Mouse (Mus musculus) kidney, adult 11 months (tissue): ENCODE results near the gene Myh7b.
A peak's percentile ranks its signal among the peaks of the same experiment; 100 is the strongest.

ENCODE experiments used
- DNase-seq: peaks from one replicate; pipeline ENCODE4 v3.0.0; 2022

The Myh7b gene

GRCm38 (mm10) chr2:155635961-155636360 is 24.9 kb downstream of the Myh7b start:
- no peak for DNase-seq

GRCm38 (mm10) chr2:155636881-155637280 is 25.9 kb downstream of the Myh7b start:
- no peak for DNase-seq

GRCm38 (mm10) chr2:155637411-155637810 is 26.4 kb downstream of the Myh7b start:
- DNase-seq = no peak

- no peak for DNase-seq
These were observed 29.6 kb downstream of the Myh7b start for GRCm38 (mm10) chr2:155640656-155641055.

GRCm38 (mm10) chr2:155641540-155642472 is 30.8 kb downstream of the Myh7b start:
- peak; percentile 79 for DNase-seq

- DNase-seq = no peak
These were observed 34.7 kb downstream of the Myh7b start for GRCm38 (mm10) chr2:155645746-155646145.

- no peak for DNase-seq
These were observed 41.6 kb downstream of the Myh7b start for GRCm38 (mm10) chr2:155652618-155653017.

- no peak for DNase-seq
These were observed 44.9 kb downstream of the Myh7b start for GRCm38 (mm10) chr2:155655759-155656372.

- no peak for DNase-seq
These were observed 51.4 kb downstream of the Myh7b start for GRCm38 (mm10) chr2:155662390-155662789.

GRCm38 (mm10) chr2:155663097-155663496 is 52.1 kb downstream of the Myh7b start:
- DNase-seq = peak; percentile 20

GRCm38 (mm10) chr2:155663910-155664460 is 53.0 kb downstream of the Myh7b start:
- no peak for DNase-seq

- DNase-seq = no peak
These were observed 56.9 kb downstream of the Myh7b start for GRCm38 (mm10) chr2:155667881-155668280.

GRCm38 (mm10) chr2:155668461-155668860 is 57.4 kb downstream of the Myh7b start:
- peak; percentile 12 for DNase-seq

- no peak for DNase-seq
These were observed 60.2 kb downstream of the Myh7b start for GRCm38 (mm10) chr2:155671236-155671635.

- peak; percentile 47 for DNase-seq
These were observed 62.5 kb downstream of the Myh7b start for GRCm38 (mm10) chr2:155673546-155673945.

- DNase-seq = no peak
These were observed 64.1 kb downstream of the Myh7b start for GRCm38 (mm10) chr2:155675118-155675517.

- no peak for DNase-seq
These were observed 68.6 kb downstream of the Myh7b start for GRCm38 (mm10) chr2:155679586-155680110.

- no peak for DNase-seq
These were observed 69.6 kb downstream of the Myh7b start for GRCm38 (mm10) chr2:155680591-155680990.

GRCm38 (mm10) chr2:155681194-155681593 is 70.2 kb downstream of the Myh7b start:
- DNase-seq = no peak

GRCm38 (mm10) chr2:155681874-155682273 is 70.9 kb downstream of the Myh7b start:
- DNase-seq = no peak

GRCm38 (mm10) chr2:155683137-155683536 is 72.1 kb downstream of the Myh7b start:
- no peak for DNase-seq

- no peak for DNase-seq
These were observed 72.8 kb downstream of the Myh7b start for GRCm38 (mm10) chr2:155683821-155684220.
